Mouse (Mus musculus): ENCODE data around the gene Clec4n.

Clec4n gene

GRCm38 (mm10) chr6:123252735-123253134, 23.1 kb downstream of the Clec4n start:
- no peaks in the 10 kb centered on the region for H3K4me1 ChIP-seq (replicated peaks; ENCODE audit: low read depth, low read length)
- H3K4me3 ChIP-seq (replicated peaks; ENCODE audit: low read length) = no peak overlapping the region
- H3K27me3 ChIP-seq (ENCODE audit: insufficient read depth, low read length) = no peaks in the 10 kb centered on the region
- TF ChIP-seq CTCF (conservative IDR thresholded peaks at IDR 0.05; ENCODE audit: low read length) (no peak), NANOG (IDR thresholded peaks at IDR 0.05; ENCODE audit: borderline replicate concordance, low read length) (no peak), POU5F1 (IDR thresholded peaks at IDR 0.05; ENCODE audit: borderline replicate concordance, low read length) (no peak)
- H3K9me3 ChIP-seq (ENCODE audit: low read length) = peaks cover 21% of the 10 kb centered on the region
- no peaks in the 10 kb centered on the region for H3K36me3 ChIP-seq (ENCODE audit: insufficient read depth, low read length)

GRCm38 (mm10) chr6:123258946-123259345, 29.3 kb downstream of the Clec4n start:
- H3K9me3 ChIP-seq (ENCODE audit: low read length) = peaks cover 23% of the 10 kb centered on the region
- H3K4me1 ChIP-seq (replicated peaks; ENCODE audit: low read depth, low read length) = no peaks in the 10 kb centered on the region
- H3K4me3 ChIP-seq (replicated peaks; ENCODE audit: low read length) = no peak overlapping the region
- H3K36me3 ChIP-seq (ENCODE audit: insufficient read depth, low read length) = no peaks in the 10 kb centered on the region
- TF ChIP-seq NANOG (IDR thresholded peaks at IDR 0.05; ENCODE audit: borderline replicate concordance, low read length) (no peak), CTCF (conservative IDR thresholded peaks at IDR 0.05; ENCODE audit: low read length) (no peak), POU5F1 (IDR thresholded peaks at IDR 0.05; ENCODE audit: borderline replicate concordance, low read length) (no peak)
- no peaks in the 10 kb centered on the region for H3K27me3 ChIP-seq (ENCODE audit: insufficient read depth, low read length)

GRCm38 (mm10) chr6:123259889-123260603, 30.4 kb downstream of the Clec4n start:
- TF ChIP-seq POU5F1 (IDR thresholded peaks at IDR 0.05; ENCODE audit: borderline replicate concordance, low read length) (no peak), NANOG (IDR thresholded peaks at IDR 0.05; ENCODE audit: borderline replicate concordance, low read length) (no peak), CTCF (conservative IDR thresholded peaks at IDR 0.05; ENCODE audit: low read length) (no peak)
- H3K36me3 ChIP-seq (ENCODE audit: insufficient read depth, low read length) = no peaks in the 10 kb centered on the region
- H3K27me3 ChIP-seq (ENCODE audit: insufficient read depth, low read length) = no peaks in the 10 kb centered on the region
- H3K9me3 ChIP-seq (ENCODE audit: low read length) = peaks cover 23% of the 10 kb centered on the region
- H3K4me1 ChIP-seq (replicated peaks; ENCODE audit: low read depth, low read length) = no peaks in the 10 kb centered on the region
- H3K4me3 ChIP-seq (replicated peaks; ENCODE audit: low read length) = no peak overlapping the region

- TF ChIP-seq CTCF (conservative IDR thresholded peaks at IDR 0.05; ENCODE audit: low read length) (no peak), POU5F1 (IDR thresholded peaks at IDR 0.05; ENCODE audit: borderline replicate concordance, low read length) (no peak), NANOG (IDR thresholded peaks at IDR 0.05; ENCODE audit: borderline replicate concordance, low read length) (no peak)
- no peaks in the 10 kb centered on the region for H3K27me3 ChIP-seq (ENCODE audit: insufficient read depth, low read length)
- H3K36me3 ChIP-seq (ENCODE audit: insufficient read depth, low read length) = no peaks in the 10 kb centered on the region
- H3K4me1 ChIP-seq (replicated peaks; ENCODE audit: low read depth, low read length) = no peaks in the 10 kb centered on the region
- peaks cover 19% of the 10 kb centered on the region for H3K9me3 ChIP-seq (ENCODE audit: low read length)
- H3K4me3 ChIP-seq (replicated peaks; ENCODE audit: low read length) = no peak overlapping the region
These were observed 31.2 kb downstream of the Clec4n start for GRCm38 (mm10) chr6:123260868-123261267.

GRCm38 (mm10) chr6:123261555-123262161, 32.0 kb downstream of the Clec4n start, which contains the start of gene Clec4d:
TSS of gene Clec4d (plus strand) at chr6:123262111.
- no peaks in the 10 kb centered on the region for H3K27me3 ChIP-seq (ENCODE audit: insufficient read depth, low read length)
- H3K36me3 ChIP-seq (ENCODE audit: insufficient read depth, low read length) = no peaks in the 10 kb centered on the region
- TF ChIP-seq POU5F1 (IDR thresholded peaks at IDR 0.05; ENCODE audit: borderline replicate concordance, low read length) (no peak), CTCF (conservative IDR thresholded peaks at IDR 0.05; ENCODE audit: low read length) (peak; percentile 15; the same call in 1 of the 2 replicates)
- no peak within 1 kb of the TSS for H3K4me3 ChIP-seq (replicated peaks; ENCODE audit: low read length)
- no peaks in the 10 kb centered on the region for H3K4me1 ChIP-seq (replicated peaks; ENCODE audit: low read depth, low read length)
- peaks cover 13% of the 10 kb centered on the region for H3K9me3 ChIP-seq (ENCODE audit: low read length)

- Histone ChIP-seq H3K36me3 (ENCODE audit: insufficient read depth, low read length) (no peaks in the 10 kb centered on the region), H3K9me3 (ENCODE audit: low read length) (no peaks in the 10 kb centered on the region), H3K4me3 (replicated peaks; ENCODE audit: low read length) (no peak overlapping the region), H3K27me3 (ENCODE audit: insufficient read depth, low read length) (no peaks in the 10 kb centered on the region), H3K4me1 (replicated peaks; ENCODE audit: low read depth, low read length) (no peaks in the 10 kb centered on the region)
- TF ChIP-seq POU5F1 (IDR thresholded peaks at IDR 0.05; ENCODE audit: borderline replicate concordance, low read length) (no peak), NANOG (IDR thresholded peaks at IDR 0.05; ENCODE audit: borderline replicate concordance, low read length) (no peak), CTCF (conservative IDR thresholded peaks at IDR 0.05; ENCODE audit: low read length) (no peak)
These were observed 34.6 kb downstream of the Clec4n start for GRCm38 (mm10) chr6:123264194-123264593.

- H3K36me3 ChIP-seq (ENCODE audit: insufficient read depth, low read length) = no peaks in the 10 kb centered on the region
- no peaks in the 10 kb centered on the region for H3K27me3 ChIP-seq (ENCODE audit: insufficient read depth, low read length)
- no peaks in the 10 kb centered on the region for H3K9me3 ChIP-seq (ENCODE audit: low read length)
- no peak overlapping the region for H3K4me3 ChIP-seq (replicated peaks; ENCODE audit: low read length)
- TF ChIP-seq POU5F1 (IDR thresholded peaks at IDR 0.05; ENCODE audit: borderline replicate concordance, low read length) (no peak), CTCF (conservative IDR thresholded peaks at IDR 0.05; ENCODE audit: low read length) (no peak), NANOG (IDR thresholded peaks at IDR 0.05; ENCODE audit: borderline replicate concordance, low read length) (no peak)
- H3K4me1 ChIP-seq (replicated peaks; ENCODE audit: low read depth, low read length) = no peaks in the 10 kb centered on the region
These were observed 36.2 kb downstream of the Clec4n start for GRCm38 (mm10) chr6:123265809-123266208.

- Histone ChIP-seq H3K27me3 (ENCODE audit: insufficient read depth, low read length) (no peaks in the 10 kb centered on the region), H3K9me3 (ENCODE audit: low read length) (no peaks in the 10 kb centered on the region), H3K4me3 (replicated peaks; ENCODE audit: low read length) (no peak overlapping the region), H3K36me3 (ENCODE audit: insufficient read depth, low read length) (no peaks in the 10 kb centered on the region), H3K4me1 (replicated peaks; ENCODE audit: low read depth, low read length) (no peaks in the 10 kb centered on the region)
- no peak for TF ChIP-seq CTCF (conservative IDR thresholded peaks at IDR 0.05; ENCODE audit: low read length)
- TF ChIP-seq NANOG (IDR thresholded peaks at IDR 0.05; ENCODE audit: borderline replicate concordance, low read length) = no peak
- TF ChIP-seq POU5F1 (IDR thresholded peaks at IDR 0.05; ENCODE audit: borderline replicate concordance, low read length) = no peak
These were observed 37.3 kb downstream of the Clec4n start for GRCm38 (mm10) chr6:123266945-123267344.
